Mouse (Mus musculus): Measurements from ENCODE around the gene Gm10188.

The Gm10188 gene

GRCm38 (mm10) chr1:132226297-132227080 lies 3.1 kb downstream of the Gm10188 start:
- no peak for DNase-seq (ENCODE audit: low read depth in 2 of 2, low spot score in 2 of 2)

- DNase-seq (ENCODE audit: low read depth in 2 of 2, low spot score in 2 of 2), result no peak
Measured at GRCm38 (mm10) chr1:132222166-132222565, 7.4 kb downstream of the Gm10188 start.

GRCm38 (mm10) chr1:132221627-132222026 lies 7.9 kb downstream of the Gm10188 start:
- no peak for DNase-seq (ENCODE audit: low read depth in 2 of 2, low spot score in 2 of 2)

GRCm38 (mm10) chr1:132216276-132216675 lies 13.3 kb downstream of the Gm10188 start:
- DNase-seq (ENCODE audit: low read depth in 2 of 2, low spot score in 2 of 2), result no peak

- DNase-seq (ENCODE audit: low read depth in 2 of 2, low spot score in 2 of 2), result no peak
Measured at GRCm38 (mm10) chr1:132213076-132213475, 16.5 kb downstream of the Gm10188 start.

GRCm38 (mm10) chr1:132212218-132212617 lies 17.3 kb downstream of the Gm10188 start:
- no peak for DNase-seq (ENCODE audit: low read depth in 2 of 2, low spot score in 2 of 2)

- no peak for DNase-seq (ENCODE audit: low read depth in 2 of 2, low spot score in 2 of 2)
Measured at GRCm38 (mm10) chr1:132211672-132212071, 17.9 kb downstream of the Gm10188 start.

GRCm38 (mm10) chr1:132210922-132211321 lies 18.6 kb downstream of the Gm10188 start:
- no peak for DNase-seq (ENCODE audit: low read depth in 2 of 2, low spot score in 2 of 2)

- no peak for DNase-seq (ENCODE audit: low read depth in 2 of 2, low spot score in 2 of 2)
Measured at GRCm38 (mm10) chr1:132209400-132209799, 20.2 kb downstream of the Gm10188 start.

- no peak for DNase-seq (ENCODE audit: low read depth in 2 of 2, low spot score in 2 of 2)
Measured at GRCm38 (mm10) chr1:132208154-132208553, 21.4 kb downstream of the Gm10188 start.

GRCm38 (mm10) chr1:132206828-132207227 lies 22.7 kb downstream of the Gm10188 start:
- DNase-seq (ENCODE audit: low read depth in 2 of 2, low spot score in 2 of 2), result no peak

- no peak for DNase-seq (ENCODE audit: low read depth in 2 of 2, low spot score in 2 of 2)
Measured at GRCm38 (mm10) chr1:132205958-132206357, 23.6 kb downstream of the Gm10188 start.

- no peak for DNase-seq (ENCODE audit: low read depth in 2 of 2, low spot score in 2 of 2)
Measured at GRCm38 (mm10) chr1:132202771-132203170, 26.8 kb downstream of the Gm10188 start.

- no peak for DNase-seq (ENCODE audit: low read depth in 2 of 2, low spot score in 2 of 2)
Measured at GRCm38 (mm10) chr1:132201936-132202335, 27.6 kb downstream of the Gm10188 start.

GRCm38 (mm10) chr1:132201511-132201860 lies 28.1 kb downstream of the Gm10188 start:
- DNase-seq (ENCODE audit: low read depth in 2 of 2, low spot score in 2 of 2), result no peak

GRCm38 (mm10) chr1:132200562-132201510 lies 28.7 kb downstream of the Gm10188 start:
- no peak for DNase-seq (ENCODE audit: low read depth in 2 of 2, low spot score in 2 of 2)

- no peak for DNase-seq (ENCODE audit: low read depth in 2 of 2, low spot score in 2 of 2)
Measured at GRCm38 (mm10) chr1:132199934-132200333, 29.6 kb downstream of the Gm10188 start.

- no peak for DNase-seq (ENCODE audit: low read depth in 2 of 2, low spot score in 2 of 2)
Measured at GRCm38 (mm10) chr1:132199244-132199643, 30.3 kb downstream of the Gm10188 start.

GRCm38 (mm10) chr1:132198401-132199071 lies 31.0 kb downstream of the Gm10188 start:
- no peak for DNase-seq (ENCODE audit: low read depth in 2 of 2, low spot score in 2 of 2)

GRCm38 (mm10) chr1:132197666-132198065 lies 31.9 kb downstream of the Gm10188 start:
- DNase-seq (ENCODE audit: low read depth in 2 of 2, low spot score in 2 of 2), result no peak

- DNase-seq (ENCODE audit: low read depth in 2 of 2, low spot score in 2 of 2), result no peak
Measured at GRCm38 (mm10) chr1:132196337-132196736, 33.2 kb downstream of the Gm10188 start.
